Mouse (Mus musculus): Measurements from ENCODE around the gene Scaper.
A peak's percentile ranks its signal among the peaks of the same experiment; 100 is the strongest.

Scaper gene

GRCm38 (mm10) chr9:55598594-55598993 is 339.3 kb downstream of the Scaper start:
- DNase-seq: no peak

- no peak for DNase-seq
These were observed 351.8 kb downstream of the Scaper start for GRCm38 (mm10) chr9:55586141-55586540.

GRCm38 (mm10) chr9:55581414-55581813 is 356.5 kb downstream of the Scaper start:
- DNase-seq: no peak

GRCm38 (mm10) chr9:55576571-55576970 is 361.3 kb downstream of the Scaper start:
- DNase-seq: no peak

GRCm38 (mm10) chr9:55571071-55571470 is 366.8 kb downstream of the Scaper start:
- no peak for DNase-seq

- DNase-seq: no peak
These were observed 369.3 kb downstream of the Scaper start for GRCm38 (mm10) chr9:55568466-55569159.

- DNase-seq: no peak
These were observed 377.0 kb downstream of the Scaper start for GRCm38 (mm10) chr9:55560960-55561359.

GRCm38 (mm10) chr9:55554986-55555385 is 382.9 kb downstream of the Scaper start:
- peak; percentile 29 for DNase-seq

GRCm38 (mm10) chr9:55549302-55549890 is 388.5 kb downstream of the Scaper start:
- no peak for DNase-seq

- DNase-seq: no peak
These were observed 389.0 kb downstream of the Scaper start for GRCm38 (mm10) chr9:55548871-55549270.

- peak; percentile 62 for DNase-seq
These were observed 391.5 kb downstream of the Scaper start for GRCm38 (mm10) chr9:55546176-55547010.

GRCm38 (mm10) chr9:55545556-55546175 is 392.3 kb downstream of the Scaper start:
- DNase-seq: peak; percentile 12

- peak; percentile 40 for DNase-seq
These were observed 392.9 kb downstream of the Scaper start for GRCm38 (mm10) chr9:55544861-55545555.

GRCm38 (mm10) chr9:55543703-55544401 is 394.1 kb downstream of the Scaper start:
- DNase-seq: peak; percentile 45

- DNase-seq: peak; percentile 20
These were observed 394.6 kb downstream of the Scaper start for GRCm38 (mm10) chr9:55543336-55543702.

GRCm38 (mm10) chr9:55542366-55543325 is 395.3 kb downstream of the Scaper start:
- peak; percentile 12 for DNase-seq

- peak; percentile 37 for DNase-seq
These were observed 396.1 kb downstream of the Scaper start for GRCm38 (mm10) chr9:55541681-55542365.

- DNase-seq: peak; percentile 51
These were observed 397.0 kb downstream of the Scaper start for GRCm38 (mm10) chr9:55540888-55541287.

- no peak for DNase-seq
These were observed 397.5 kb downstream of the Scaper start for GRCm38 (mm10) chr9:55540391-55540770.

Measured in kidney, postnatal 14 days (tissue).